Mouse (Mus musculus) urinary bladder, postnatal 10 days (tissue): ENCODE results near the gene Yes1.
"Not testable (repeated sequence)": the region's sequence is repeated elsewhere in the genome, so short reads cannot be mapped to it uniquely, and the experiment has no call there.

Experiments
- DNase-seq: peaks from one replicate; pipeline ENCODE4 v3.0.0; 2022; ENCODE audit warnings: low spot score

Yes1 gene

GRCm38 (mm10) chr5:32610801-32611340 lies at the start of gene Yes1:
Gene Yes1, plus strand, starts transcription at chr5:32611171.
- peak; percentile 45 for DNase-seq

GRCm38 (mm10) chr5:32564697-32565096 lies 46.3 kb upstream of the Yes1 start:
- DNase-seq = no peak

GRCm38 (mm10) chr5:32571802-32572201 lies 39.2 kb upstream of the Yes1 start:
- DNase-seq = no peak

GRCm38 (mm10) chr5:32588136-32588535 lies 22.8 kb upstream of the Yes1 start:
- DNase-seq = no peak

GRCm38 (mm10) chr5:32593793-32594192 lies 17.2 kb upstream of the Yes1 start:
- no peak for DNase-seq

- DNase-seq = no peak
Measured at GRCm38 (mm10) chr5:32594358-32594757, 16.6 kb upstream of the Yes1 start.

- no peak for DNase-seq
Measured at GRCm38 (mm10) chr5:32605911-32606310, 5.1 kb upstream of the Yes1 start.

GRCm38 (mm10) chr5:32607776-32608355 lies 3.1 kb upstream of the Yes1 start:
- DNase-seq = no peak

- DNase-seq = no peak
Measured at GRCm38 (mm10) chr5:32608516-32608915, 2.5 kb upstream of the Yes1 start.

- no peak for DNase-seq
Measured at GRCm38 (mm10) chr5:32610064-32610800, 739 bp upstream of the Yes1 start.

- DNase-seq = peak; percentile 14
Measured at GRCm38 (mm10) chr5:32611341-32611961, 480 bp downstream of the Yes1 start.

- no peak for DNase-seq
Measured at GRCm38 (mm10) chr5:32614291-32614690, 3.3 kb downstream of the Yes1 start.

- DNase-seq = no peak
Measured at GRCm38 (mm10) chr5:32614691-32615090, 3.7 kb downstream of the Yes1 start.

GRCm38 (mm10) chr5:32616489-32616888 lies 5.5 kb downstream of the Yes1 start:
- DNase-seq = not testable (repeated sequence)

- DNase-seq = no peak
Measured at GRCm38 (mm10) chr5:32617851-32618250, 6.9 kb downstream of the Yes1 start.

- DNase-seq = no peak
Measured at GRCm38 (mm10) chr5:32623649-32624048, 12.7 kb downstream of the Yes1 start.

GRCm38 (mm10) chr5:32624777-32625176 lies 13.8 kb downstream of the Yes1 start:
- no peak for DNase-seq

GRCm38 (mm10) chr5:32633185-32633584 lies 22.2 kb downstream of the Yes1 start:
- no peak for DNase-seq

GRCm38 (mm10) chr5:32657386-32657785 lies 46.4 kb downstream of the Yes1 start:
- no peak for DNase-seq

GRCm38 (mm10) chr5:32682475-32682874 lies 71.5 kb downstream of the Yes1 start:
- no peak for DNase-seq

- no peak for DNase-seq
Measured at GRCm38 (mm10) chr5:32693411-32693810, 82.4 kb downstream of the Yes1 start.

GRCm38 (mm10) chr5:32697208-32697867 lies 86.4 kb downstream of the Yes1 start:
- no peak for DNase-seq
